Mouse (Mus musculus): ENCODE data around the gene Apobec3. TPM values are rescaled to one million over a fixed set of nuclear protein-coding genes. Genes with fewer than 3 reads are reported as not detected.
"Not testable (repeated sequence)": the region's sequence is repeated elsewhere in the genome, so short reads cannot be mapped to it uniquely, and the experiment has no call there.

Apobec3 gene
- polyA plus RNA-seq, 1 experiment from 2014 or later: 11.0 TPM

GRCm38 (mm10) chr15:79899828-79900510 lies 8.5 kb downstream of the Apobec3 start:
- Histone ChIP-seq H3K9me3 (no peaks in the 10 kb centered on the region), H3K27me3 (ENCODE audit: poor library complexity, severe bottlenecking) (no peaks in the 10 kb centered on the region), H3K36me3 (replicated peaks) (no peaks in the 10 kb centered on the region), H3K4me1 (peaks cover 5% of the 10 kb centered on the region), H3K4me3 (no peak overlapping the region), H3K27ac (no peak overlapping the region)
- DNase-seq (ENCODE audit: extremely low spot score, low spot score): no peak
- 89% methylated on average over 6 of the region's 6 CpGs for WGBS

GRCm38 (mm10) chr15:79900751-79901150 lies 9.3 kb downstream of the Apobec3 start:
- Histone ChIP-seq H3K4me3 (no peak overlapping the region), H3K27ac (no peak overlapping the region), H3K9me3 (no peaks in the 10 kb centered on the region), H3K36me3 (replicated peaks) (no peaks in the 10 kb centered on the region), H3K4me1 (peaks cover 11% of the 10 kb centered on the region), H3K27me3 (ENCODE audit: poor library complexity, severe bottlenecking) (0 out of 2 replicates have a peak, but pooled peaks cover under 1% of the 10 kb centered on the region)
- WGBS: 78% methylated on average over 7 of the region's 7 CpGs
- DNase-seq (ENCODE audit: extremely low spot score, low spot score): no peak

GRCm38 (mm10) chr15:79901399-79901798 lies 9.9 kb downstream of the Apobec3 start:
- Histone ChIP-seq H3K27ac (no peak overlapping the region), H3K9me3 (no peaks in the 10 kb centered on the region), H3K4me1 (peaks cover 11% of the 10 kb centered on the region), H3K4me3 (no peak overlapping the region), H3K36me3 (replicated peaks) (no peaks in the 10 kb centered on the region; the same call in 1 of the 2 replicates), H3K27me3 (ENCODE audit: poor library complexity, severe bottlenecking) (peaks cover 7% of the 10 kb centered on the region)
- 94% methylated on average over 2 of the region's 2 CpGs for WGBS
- DNase-seq (ENCODE audit: extremely low spot score, low spot score): no peak

GRCm38 (mm10) chr15:79903081-79903480 lies 11.6 kb downstream of the Apobec3 start:
- DNase-seq (ENCODE audit: extremely low spot score, low spot score); H3K27ac ChIP-seq; H3K9me3 ChIP-seq; H3K36me3 ChIP-seq (replicated peaks); H3K4me3 ChIP-seq: not testable (repeated sequence)
- WGBS: 95% methylated on average over 8 of the region's 8 CpGs
- Histone ChIP-seq H3K4me1 (peaks cover 11% of the 10 kb centered on the region), H3K27me3 (ENCODE audit: poor library complexity, severe bottlenecking) (peaks cover 14% of the 10 kb centered on the region)

- H3K4me3 ChIP-seq: no peak overlapping the region
- no peak overlapping the region for H3K27ac ChIP-seq
- H3K36me3 ChIP-seq (replicated peaks): no peaks in the 10 kb centered on the region; the same call in 1 of the 2 replicates
- no peak for DNase-seq (ENCODE audit: extremely low spot score, low spot score)
- peaks cover 11% of the 10 kb centered on the region for H3K4me1 ChIP-seq
- H3K27me3 ChIP-seq (ENCODE audit: poor library complexity, severe bottlenecking): peaks cover 14% of the 10 kb centered on the region
- H3K9me3 ChIP-seq: no peaks in the 10 kb centered on the region
Observed at GRCm38 (mm10) chr15:79903963-79904362, 12.5 kb downstream of the Apobec3 start.

- H3K9me3 ChIP-seq; H3K4me3 ChIP-seq; DNase-seq (ENCODE audit: extremely low spot score, low spot score); H3K27ac ChIP-seq; H3K36me3 ChIP-seq (replicated peaks): not testable (repeated sequence)
- H3K27me3 ChIP-seq (ENCODE audit: poor library complexity, severe bottlenecking): peaks cover 14% of the 10 kb centered on the region
- peaks cover 11% of the 10 kb centered on the region for H3K4me1 ChIP-seq
- 85% methylated on average over 11 of the region's 11 CpGs for WGBS
Observed at GRCm38 (mm10) chr15:79904678-79905077, 13.2 kb downstream of the Apobec3 start.

- 73% methylated on average over 12 of the region's 12 CpGs for WGBS
- no peaks in the 10 kb centered on the region for H3K9me3 ChIP-seq
- no peak overlapping the region for H3K27ac ChIP-seq
- H3K27me3 ChIP-seq (ENCODE audit: poor library complexity, severe bottlenecking): peaks cover 14% of the 10 kb centered on the region
- H3K36me3 ChIP-seq (replicated peaks): no peaks in the 10 kb centered on the region; the same call in 1 of the 2 replicates
- peaks cover 11% of the 10 kb centered on the region for H3K4me1 ChIP-seq
- H3K4me3 ChIP-seq: no peak overlapping the region
- DNase-seq (ENCODE audit: extremely low spot score, low spot score): no peak
Observed at GRCm38 (mm10) chr15:79905211-79905610, 13.8 kb downstream of the Apobec3 start.

- Histone ChIP-seq H3K36me3 (replicated peaks) (no peaks in the 10 kb centered on the region; the same call in 1 of the 2 replicates), H3K4me1 (peaks cover 11% of the 10 kb centered on the region), H3K27me3 (ENCODE audit: poor library complexity, severe bottlenecking) (peaks cover 14% of the 10 kb centered on the region), H3K4me3 (no peak overlapping the region), H3K27ac (no peak overlapping the region), H3K9me3 (no peaks in the 10 kb centered on the region)
- DNase-seq (ENCODE audit: extremely low spot score, low spot score): no peak
- WGBS: 47% methylated on average over 14 of the region's 14 CpGs
Observed at GRCm38 (mm10) chr15:79906855-79907254, 15.4 kb downstream of the Apobec3 start.

- Histone ChIP-seq H3K4me1 (peaks cover 11% of the 10 kb centered on the region), H3K27me3 (ENCODE audit: poor library complexity, severe bottlenecking) (peaks cover 14% of the 10 kb centered on the region)
- H3K36me3 ChIP-seq (replicated peaks); DNase-seq (ENCODE audit: extremely low spot score, low spot score); H3K4me3 ChIP-seq; H3K9me3 ChIP-seq; H3K27ac ChIP-seq: not testable (repeated sequence)
- WGBS: 94% methylated on average over 3 of the region's 3 CpGs
Observed at GRCm38 (mm10) chr15:79909006-79909405, 17.5 kb downstream of the Apobec3 start.

- not testable (repeated sequence) for H3K4me1 ChIP-seq
- peaks cover 13% of the 10 kb centered on the region for H3K27me3 ChIP-seq (ENCODE audit: poor library complexity, severe bottlenecking)
- WGBS: 84% methylated on average over 1 of the region's 1 CpGs
Observed at GRCm38 (mm10) chr15:79910812-79911211, 19.4 kb downstream of the Apobec3 start.

GRCm38 (mm10) chr15:79911339-79911738 lies 19.9 kb downstream of the Apobec3 start:
- Histone ChIP-seq H3K27me3 (ENCODE audit: poor library complexity, severe bottlenecking) (peaks cover 8% of the 10 kb centered on the region), H3K9me3 (no peaks in the 10 kb centered on the region), H3K27ac (no peak overlapping the region), H3K36me3 (replicated peaks) (no peaks in the 10 kb centered on the region; the same call in 1 of the 2 replicates), H3K4me3 (no peak overlapping the region), H3K4me1 (no peaks in the 10 kb centered on the region)
- WGBS: 92% methylated on average over 8 of the region's 8 CpGs
- no peak for DNase-seq (ENCODE audit: extremely low spot score, low spot score)

More at GRCm38 (mm10) chr15:79910812-79911211, 19.4 kb downstream of the Apobec3 start:
- not testable (repeated sequence) for DNase-seq (ENCODE audit: extremely low spot score, low spot score); H3K4me3 ChIP-seq; H3K27ac ChIP-seq; H3K9me3 ChIP-seq; H3K36me3 ChIP-seq (replicated peaks)

GRCm38 (mm10) chr15:79913761-79914346 lies 22.4 kb downstream of the Apobec3 start:
- DNase-seq (ENCODE audit: extremely low spot score, low spot score): no peak
- no peak overlapping the region for H3K27ac ChIP-seq
- no peaks in the 10 kb centered on the region for H3K9me3 ChIP-seq
- peaks cover 18% of the 10 kb centered on the region for H3K36me3 ChIP-seq (replicated peaks)
- no peaks in the 10 kb centered on the region for H3K27me3 ChIP-seq (ENCODE audit: poor library complexity, severe bottlenecking)
- 89% methylated on average over 6 of the region's 6 CpGs for WGBS
- H3K4me3 ChIP-seq: no peak overlapping the region
- H3K4me1 ChIP-seq: no peaks in the 10 kb centered on the region; the same call in 1 of the 2 replicates

- WGBS: 92% methylated on average over 3 of the region's 3 CpGs
- Histone ChIP-seq H3K4me1 (no peaks in the 10 kb centered on the region; the same call in 1 of the 2 replicates), H3K27me3 (ENCODE audit: poor library complexity, severe bottlenecking) (no peaks in the 10 kb centered on the region), H3K27ac (no peak overlapping the region), H3K9me3 (no peaks in the 10 kb centered on the region), H3K4me3 (no peak overlapping the region), H3K36me3 (replicated peaks) (peaks cover 19% of the 10 kb centered on the region)
- DNase-seq (ENCODE audit: extremely low spot score, low spot score): no peak
Observed at GRCm38 (mm10) chr15:79914357-79914756, 22.9 kb downstream of the Apobec3 start.

Measured in forebrain, embryonic 10.5 days (tissue).